Mouse (Mus musculus) urinary bladder, postnatal 25 days (tissue): ENCODE measurements at regions not wholly inside any gene's neighbourhood (a gene's known extent, or its start where the extent isn't known, plus 50 kb on each side); places are given as distances from the start of the nearest gene placed in this dataset.
A peak's percentile ranks its signal among the peaks of the same experiment; 100 is the strongest.

ENCODE experiments used
- DNase-seq: peaks from one replicate; pipeline ENCODE4 v3.0.0; 2022; ENCODE audit warnings: low spot score

- no peak for DNase-seq
Observed at GRCm38 (mm10) chr1:125307223-125307622, 128.3 kb downstream of the Actr3 start.

DNA sequence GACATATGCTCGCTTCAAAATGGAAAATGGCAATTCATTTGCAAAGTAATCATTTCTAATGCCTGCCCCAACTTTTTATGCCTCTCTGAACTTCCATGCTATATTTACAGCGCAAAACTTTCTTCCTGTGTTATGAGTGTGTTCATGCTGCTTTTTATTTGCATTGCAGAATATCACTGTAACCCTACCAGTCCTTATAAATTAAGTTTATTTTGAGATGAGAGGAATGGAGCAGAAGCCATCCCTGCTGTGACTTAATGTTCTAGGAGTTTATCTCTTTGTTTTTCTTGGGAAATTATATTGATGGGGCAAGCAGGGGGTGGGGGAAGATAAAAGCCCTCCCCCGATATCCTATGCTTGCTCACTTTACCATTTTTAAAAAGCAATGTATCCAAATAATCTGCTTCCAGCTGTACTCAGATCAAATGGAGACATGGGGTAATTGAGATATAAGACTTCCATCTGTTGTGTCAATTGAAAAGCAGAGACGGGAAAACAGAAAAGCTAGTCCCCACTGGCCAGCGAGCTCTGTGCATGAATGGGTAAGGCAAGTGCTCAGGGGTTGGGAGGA, 136.9 kb downstream of the Actr3 start:
- DNase-seq, result no peak

- no peak for DNase-seq
Observed at GRCm38 (mm10) chr1:125295646-125296045, 139.9 kb downstream of the Actr3 start.

- no peak for DNase-seq
Observed at GRCm38 (mm10) chr1:125290320-125291021, 145.1 kb downstream of the Actr3 start.

DNA sequence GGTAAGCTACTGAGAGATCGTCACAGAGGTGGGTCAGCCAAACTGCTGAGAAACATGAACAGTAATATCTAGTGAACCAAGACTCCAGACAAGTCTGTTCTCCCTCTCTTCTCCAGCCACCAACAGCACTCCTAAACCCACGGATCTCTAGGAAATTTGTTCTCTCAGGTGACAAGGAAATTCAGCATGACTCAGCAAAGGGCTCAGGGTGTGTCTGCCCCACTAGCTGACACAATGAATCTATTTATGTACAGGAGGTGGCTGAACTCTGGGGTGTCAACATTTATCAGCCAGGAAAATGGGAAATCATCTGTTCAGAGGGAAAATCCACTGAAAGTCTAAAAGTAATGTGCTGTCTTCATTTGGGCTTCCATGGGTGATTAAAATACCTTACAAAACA, 149.2 kb downstream of the Actr3 start:
- no peak for DNase-seq

DNA sequence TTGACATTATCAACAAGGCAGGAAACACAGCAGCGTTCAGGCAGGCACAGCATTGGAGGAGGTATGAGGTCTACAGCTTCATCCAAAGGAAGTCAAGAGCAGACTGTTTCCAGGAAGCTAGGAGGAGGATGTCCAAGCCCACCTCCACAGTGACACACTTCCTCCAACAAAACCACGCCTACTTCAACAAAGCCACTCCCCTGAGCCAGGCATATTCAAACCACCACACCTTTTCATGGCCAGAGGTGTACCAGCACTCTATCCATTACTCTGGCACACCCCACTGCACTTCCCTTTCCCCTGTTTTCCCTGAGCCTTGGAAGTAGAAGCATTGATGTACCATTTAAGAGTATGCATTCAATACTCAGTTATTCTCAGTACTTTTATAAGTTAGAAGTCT, 150.8 kb downstream of the Actr3 start:
- DNase-seq, result no peak

- no peak for DNase-seq
Observed at GRCm38 (mm10) chr1:125273752-125274151, 161.8 kb downstream of the Actr3 start.

- no peak for DNase-seq
Observed at GRCm38 (mm10) chr1:125263684-125264083, 171.8 kb downstream of the Actr3 start.

DNA sequence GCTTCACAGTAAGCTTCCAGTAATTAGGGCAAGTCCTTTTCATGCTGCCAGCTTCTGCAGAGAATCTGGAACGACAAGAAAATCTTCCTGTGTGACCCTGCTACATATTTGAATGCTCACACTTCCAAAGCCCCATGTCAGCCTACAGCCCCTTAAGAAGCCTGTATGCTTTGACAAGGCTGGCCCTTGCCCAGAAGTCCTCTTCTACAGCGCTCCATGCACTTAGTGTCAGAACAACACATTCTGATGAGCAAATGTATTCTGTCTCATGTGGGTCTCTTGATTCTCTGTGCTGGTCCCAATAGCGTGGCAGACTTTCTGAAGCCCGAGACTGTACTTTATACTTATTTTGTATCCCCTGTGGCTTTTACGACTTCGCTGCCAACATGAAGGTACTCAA, 172.5 kb downstream of the Actr3 start:
- DNase-seq, result no peak

DNA sequence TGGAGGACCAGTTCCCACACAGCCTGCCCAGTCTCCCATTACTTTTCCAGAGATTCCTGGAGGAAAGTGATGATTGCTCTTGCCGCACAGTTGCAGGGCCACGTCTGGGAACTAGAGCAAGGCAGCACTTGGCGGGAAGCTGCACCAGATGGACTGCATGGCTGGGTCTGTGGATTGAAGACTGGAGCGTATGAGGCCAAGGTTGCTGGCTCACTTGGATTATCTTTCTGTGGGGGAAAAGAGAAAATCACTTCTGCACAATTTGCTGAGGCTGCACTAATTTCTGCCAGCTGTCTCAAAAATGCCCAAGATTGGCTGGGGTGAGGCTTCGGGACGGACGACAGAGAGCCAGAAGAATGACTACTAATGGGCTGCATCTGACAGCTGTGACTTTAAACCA, 193.2 kb downstream of the Actr3 start:
- DNase-seq, result no peak

- DNase-seq, result no peak
Observed at GRCm38 (mm10) chr1:125241717-125242116, 193.8 kb downstream of the Actr3 start.

- DNase-seq, result no peak
Observed at GRCm38 (mm10) chr1:125237595-125237988, 197.9 kb downstream of the Actr3 start.

DNA sequence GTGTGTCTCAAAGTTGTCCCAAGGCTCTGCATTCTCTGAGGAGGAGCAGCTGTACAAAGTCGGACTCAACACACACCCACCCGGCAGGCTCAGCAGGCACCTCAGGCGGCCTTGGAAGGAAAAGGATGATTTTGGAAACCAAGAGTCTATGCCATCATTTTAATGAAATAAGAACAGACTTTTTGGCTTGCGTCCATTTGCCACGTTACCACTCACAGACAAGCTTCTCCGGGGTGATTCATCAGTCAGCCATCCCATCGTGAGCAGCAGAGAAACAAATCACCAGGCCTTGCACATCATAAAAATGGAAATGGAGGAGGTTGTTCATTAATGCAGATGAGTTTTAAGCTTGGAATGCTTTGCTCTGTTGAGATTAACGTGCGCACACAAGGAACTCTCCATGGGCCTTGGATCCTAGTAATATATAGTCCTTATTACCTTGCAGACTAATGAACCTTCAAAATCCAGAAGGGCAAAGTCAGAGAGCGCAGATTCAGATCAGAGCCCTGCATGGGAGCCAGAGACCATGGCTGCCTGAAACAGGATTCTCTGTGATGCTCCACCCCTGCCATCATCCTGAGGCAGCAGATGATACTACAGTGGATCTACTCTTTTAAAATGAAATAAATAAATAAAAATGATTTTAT, 198.5 kb downstream of the Actr3 start:
- peak; percentile 5 for DNase-seq

GRCm38 (mm10) chr1:125234747-125235146, 200.8 kb downstream of the Actr3 start:
- no peak for DNase-seq

- DNase-seq, result no peak
Observed at GRCm38 (mm10) chr1:125223370-125223769, 212.2 kb downstream of the Actr3 start.

GRCm38 (mm10) chr1:125216192-125216591, 219.3 kb downstream of the Actr3 start:
- no peak for DNase-seq

GRCm38 (mm10) chr1:125187091-125187490, 248.4 kb downstream of the Actr3 start:
- no peak for DNase-seq

DNA sequence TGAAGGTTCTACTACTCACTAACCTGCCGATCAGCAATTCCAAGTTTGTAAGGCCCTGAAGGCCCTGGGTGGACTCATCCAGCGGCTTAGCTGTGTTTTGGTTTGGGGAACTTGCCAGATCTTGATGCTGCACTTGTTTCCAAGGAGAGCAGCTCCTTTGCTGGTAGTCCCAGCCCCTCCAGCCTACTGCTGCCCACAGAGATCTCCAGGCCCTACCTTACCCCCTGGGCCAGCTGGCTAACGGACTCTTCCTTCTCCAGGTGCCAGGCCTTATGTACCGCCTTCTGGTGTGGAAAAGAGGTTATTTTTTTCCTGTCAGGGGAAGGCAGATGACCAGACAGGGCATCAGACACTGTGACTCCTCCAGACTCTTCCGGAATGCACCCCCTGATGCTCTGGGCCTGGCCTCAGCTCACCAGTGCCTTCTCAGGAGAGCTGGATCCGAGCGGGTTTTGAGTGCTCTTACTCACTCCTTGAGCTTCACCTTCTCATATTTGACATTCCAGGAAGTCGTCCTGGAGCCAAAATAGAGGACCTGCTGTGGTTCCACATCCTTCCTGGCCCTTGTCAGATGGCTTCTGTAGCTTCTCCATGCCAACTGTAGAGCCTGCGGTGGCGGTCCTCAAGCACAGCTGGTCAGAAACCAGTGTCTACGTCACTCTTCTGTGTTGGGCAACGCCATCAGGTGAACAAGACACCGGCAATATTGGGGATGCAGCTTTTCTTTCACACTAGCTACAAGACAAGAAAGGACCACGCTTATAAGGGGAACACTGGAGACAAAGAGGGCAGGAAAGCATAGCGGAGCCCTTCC, 259.2 kb downstream of the Actr3 start:
- DNase-seq, result no peak

DNA sequence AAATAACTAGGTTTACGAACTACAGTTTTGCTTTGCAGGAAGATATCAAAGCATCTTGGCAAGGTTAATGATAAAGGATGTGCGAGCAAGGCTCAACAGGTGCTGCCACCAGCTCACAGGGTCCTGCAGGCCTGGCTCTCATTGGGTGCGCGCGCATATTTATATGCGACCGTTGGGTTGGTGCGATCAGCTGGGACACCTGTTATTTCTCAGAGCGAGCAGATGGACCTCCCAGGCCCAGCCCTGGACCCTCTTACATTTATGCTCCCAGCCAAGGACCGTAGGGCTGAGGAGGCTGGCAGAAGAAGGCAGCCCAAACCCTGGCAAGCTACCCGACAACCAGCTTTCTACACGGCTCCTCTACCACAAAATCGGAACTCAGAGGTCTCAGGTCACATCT, 260.8 kb downstream of the Actr3 start:
- DNase-seq, result no peak

GRCm38 (mm10) chr1:125172474-125172873, 263.1 kb downstream of the Actr3 start:
- no peak for DNase-seq

GRCm38 (mm10) chr1:125165226-125165625, 270.3 kb downstream of the Actr3 start:
- DNase-seq, result no peak

DNA sequence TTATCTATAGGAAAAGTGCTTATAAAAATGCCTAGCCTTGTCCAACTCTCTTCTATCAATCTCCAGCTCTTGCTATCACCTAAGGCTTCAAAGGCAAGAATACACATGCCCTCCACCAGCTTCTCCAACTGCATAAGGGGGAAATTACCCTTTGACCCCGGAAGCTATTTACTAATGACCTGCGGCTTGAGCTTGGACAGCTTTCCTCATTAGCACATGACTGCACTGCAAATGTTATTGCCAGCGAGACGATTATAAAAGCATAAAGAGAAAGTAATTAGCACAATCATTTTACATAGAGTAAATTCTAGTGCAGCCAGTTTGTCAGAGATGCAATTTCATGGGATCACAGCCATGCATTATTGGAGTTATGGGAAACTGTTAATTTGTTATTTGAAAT, 277.0 kb downstream of the Actr3 start:
- DNase-seq, result no peak

DNA sequence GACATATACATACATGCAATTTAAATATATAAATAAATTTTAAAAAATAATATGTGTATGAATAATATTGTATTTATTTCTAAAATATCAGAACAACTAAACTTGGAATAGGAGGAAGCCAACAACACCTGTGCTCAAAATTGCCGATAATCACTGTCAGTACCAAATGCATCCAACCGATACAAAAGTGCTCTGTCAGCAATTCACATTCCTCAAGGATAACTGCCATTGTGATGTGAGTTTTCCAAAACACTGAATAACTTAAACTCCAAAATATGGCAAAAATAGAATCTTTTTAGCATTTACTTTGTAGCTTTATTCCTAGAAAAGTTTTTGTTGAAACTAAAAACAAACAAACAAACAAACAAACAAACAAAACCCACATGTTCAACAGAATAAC, 279.4 kb downstream of the Actr3 start:
- DNase-seq, result no peak
